Mouse (Mus musculus): ENCODE results near the gene Tshz2. TPM values are rescaled to one million over a fixed set of nuclear protein-coding genes. Genes with fewer than 3 reads are reported as not detected.

The Tshz2 gene
- polyA plus RNA-seq, 1 experiment from 2014 or later = 2.3 TPM

- no peaks in the 10 kb centered on the region for H3K4me1 ChIP-seq (ENCODE audit: control insufficient read depth, insufficient read depth, low read length)
- H3K27ac ChIP-seq (replicated peaks; ENCODE audit: low read depth, low read length) = no peak overlapping the region
- no peaks in the 10 kb centered on the region for H3K36me3 ChIP-seq (replicated peaks; ENCODE audit: control insufficient read depth, insufficient read depth, low read depth, low read length)
- ATAC-seq (replicated peaks; ENCODE audit: insufficient number of reproducible peaks, low FRiP score, low TSS enrichment, low read depth) (no peak), DNase-seq (ENCODE audit: low spot score) (no peak)
- WGBS = 47% methylated on average over 8 of the region's 8 CpGs
- no peak overlapping the region for H3K4me3 ChIP-seq (ENCODE audit: low read depth, low read length)
- H3K4me2 ChIP-seq (ENCODE audit: low read depth, low read length) = no peak overlapping the region; the same call in 1 of the 2 replicates
- H3K9ac ChIP-seq (replicated peaks; ENCODE audit: low read length) = no peak overlapping the region
- H3K27me3 ChIP-seq (ENCODE audit: control insufficient read depth, insufficient read depth, low read length) = no peaks in the 10 kb centered on the region
- no peaks in the 10 kb centered on the region for H3K9me3 ChIP-seq (replicated peaks; ENCODE audit: control insufficient read depth, low read length)
Measured at GRCm38 (mm10) chr2:169590412-169590811, 42.4 kb upstream of the Tshz2 start.

- Histone ChIP-seq H3K4me3 (ENCODE audit: low read depth, low read length) (no peak overlapping the region), H3K4me1 (ENCODE audit: control insufficient read depth, insufficient read depth, low read length) (no peaks in the 10 kb centered on the region), H3K4me2 (ENCODE audit: low read depth, low read length) (no peak overlapping the region), H3K9ac (replicated peaks; ENCODE audit: low read length) (no peak overlapping the region), H3K27me3 (ENCODE audit: control insufficient read depth, insufficient read depth, low read length) (no peaks in the 10 kb centered on the region), H3K9me3 (replicated peaks; ENCODE audit: control insufficient read depth, low read length) (no peaks in the 10 kb centered on the region), H3K27ac (replicated peaks; ENCODE audit: low read depth, low read length) (no peak overlapping the region), H3K36me3 (replicated peaks; ENCODE audit: control insufficient read depth, insufficient read depth, low read depth, low read length) (no peaks in the 10 kb centered on the region)
- no peak for DNase-seq (ENCODE audit: low spot score)
- WGBS = 86% methylated on average over 3 of the region's 3 CpGs
- ATAC-seq (replicated peaks; ENCODE audit: insufficient number of reproducible peaks, low FRiP score, low TSS enrichment, low read depth) = no peak
Measured at GRCm38 (mm10) chr2:169593742-169594141, 39.1 kb upstream of the Tshz2 start.

GRCm38 (mm10) chr2:169597357-169597756 lies 35.5 kb upstream of the Tshz2 start:
- H3K4me1 ChIP-seq (ENCODE audit: control insufficient read depth, insufficient read depth, low read length) = no peaks in the 10 kb centered on the region
- DNase-seq (ENCODE audit: low spot score) (no peak), ATAC-seq (replicated peaks; ENCODE audit: insufficient number of reproducible peaks, low FRiP score, low TSS enrichment, low read depth) (no peak)
- 72% methylated on average over 6 of the region's 6 CpGs for WGBS
- H3K4me3 ChIP-seq (ENCODE audit: low read depth, low read length) = no peak overlapping the region
- H3K27me3 ChIP-seq (ENCODE audit: control insufficient read depth, insufficient read depth, low read length) = no peaks in the 10 kb centered on the region
- no peak overlapping the region for H3K9ac ChIP-seq (replicated peaks; ENCODE audit: low read length)
- no peaks in the 10 kb centered on the region for H3K36me3 ChIP-seq (replicated peaks; ENCODE audit: control insufficient read depth, insufficient read depth, low read depth, low read length)
- H3K9me3 ChIP-seq (replicated peaks; ENCODE audit: control insufficient read depth, low read length) = no peaks in the 10 kb centered on the region
- H3K4me2 ChIP-seq (ENCODE audit: low read depth, low read length) = no peak overlapping the region
- no peak overlapping the region for H3K27ac ChIP-seq (replicated peaks; ENCODE audit: low read depth, low read length)

- DNase-seq (ENCODE audit: low spot score) = no peak
- Histone ChIP-seq H3K4me3 (ENCODE audit: low read depth, low read length) (no peak overlapping the region), H3K4me1 (ENCODE audit: control insufficient read depth, insufficient read depth, low read length) (no peaks in the 10 kb centered on the region), H3K36me3 (replicated peaks; ENCODE audit: control insufficient read depth, insufficient read depth, low read depth, low read length) (no peaks in the 10 kb centered on the region), H3K27ac (replicated peaks; ENCODE audit: low read depth, low read length) (no peak overlapping the region), H3K9ac (replicated peaks; ENCODE audit: low read length) (no peak overlapping the region), H3K9me3 (replicated peaks; ENCODE audit: control insufficient read depth, low read length) (no peaks in the 10 kb centered on the region), H3K27me3 (ENCODE audit: control insufficient read depth, insufficient read depth, low read length) (no peaks in the 10 kb centered on the region), H3K4me2 (ENCODE audit: low read depth, low read length) (no peak overlapping the region)
- no peak for ATAC-seq (replicated peaks; ENCODE audit: insufficient number of reproducible peaks, low FRiP score, low TSS enrichment, low read depth)
- WGBS = 88% methylated on average over 8 of the region's 8 CpGs
Measured at GRCm38 (mm10) chr2:169597971-169598370, 34.8 kb upstream of the Tshz2 start.

- H3K4me3 ChIP-seq (ENCODE audit: low read depth, low read length) = no peak overlapping the region
- WGBS = 90% methylated on average over 4 of the region's 4 CpGs
Measured at GRCm38 (mm10) chr2:169599591-169599990, 33.2 kb upstream of the Tshz2 start.

GRCm38 (mm10) chr2:169600163-169600562 lies 32.6 kb upstream of the Tshz2 start:
- no peaks in the 10 kb centered on the region for H3K36me3 ChIP-seq (replicated peaks; ENCODE audit: control insufficient read depth, insufficient read depth, low read depth, low read length)
- H3K4me3 ChIP-seq (ENCODE audit: low read depth, low read length) = no peak overlapping the region
- DNase-seq (ENCODE audit: low spot score) = no peak
- no peak overlapping the region for H3K9ac ChIP-seq (replicated peaks; ENCODE audit: low read length)
- H3K4me1 ChIP-seq (ENCODE audit: control insufficient read depth, insufficient read depth, low read length) = no peaks in the 10 kb centered on the region
- no peak for ATAC-seq (replicated peaks; ENCODE audit: insufficient number of reproducible peaks, low FRiP score, low TSS enrichment, low read depth)
- H3K9me3 ChIP-seq (replicated peaks; ENCODE audit: control insufficient read depth, low read length) = no peaks in the 10 kb centered on the region
- no peak overlapping the region for H3K4me2 ChIP-seq (ENCODE audit: low read depth, low read length)
- 79% methylated on average over 6 of the region's 6 CpGs for WGBS
- H3K27ac ChIP-seq (replicated peaks; ENCODE audit: low read depth, low read length) = no peak overlapping the region
- H3K27me3 ChIP-seq (ENCODE audit: control insufficient read depth, insufficient read depth, low read length) = no peaks in the 10 kb centered on the region

More at GRCm38 (mm10) chr2:169599591-169599990, 33.2 kb upstream of the Tshz2 start:
- no peak overlapping the region for H3K4me2 ChIP-seq (ENCODE audit: low read depth, low read length)
- ATAC-seq (replicated peaks; ENCODE audit: insufficient number of reproducible peaks, low FRiP score, low TSS enrichment, low read depth) = no peak
- no peak overlapping the region for H3K27ac ChIP-seq (replicated peaks; ENCODE audit: low read depth, low read length)
- no peak overlapping the region for H3K9ac ChIP-seq (replicated peaks; ENCODE audit: low read length)
- H3K36me3 ChIP-seq (replicated peaks; ENCODE audit: control insufficient read depth, insufficient read depth, low read depth, low read length) = no peaks in the 10 kb centered on the region
- no peaks in the 10 kb centered on the region for H3K4me1 ChIP-seq (ENCODE audit: control insufficient read depth, insufficient read depth, low read length)
- H3K9me3 ChIP-seq (replicated peaks; ENCODE audit: control insufficient read depth, low read length) = no peaks in the 10 kb centered on the region
- no peak for DNase-seq (ENCODE audit: low spot score)
- no peaks in the 10 kb centered on the region for H3K27me3 ChIP-seq (ENCODE audit: control insufficient read depth, insufficient read depth, low read length)

GRCm38 (mm10) chr2:169606901-169607678 lies 25.7 kb upstream of the Tshz2 start:
- no peak overlapping the region for H3K27ac ChIP-seq (replicated peaks; ENCODE audit: low read depth, low read length)
- H3K27me3 ChIP-seq (ENCODE audit: control insufficient read depth, insufficient read depth, low read length) = no peaks in the 10 kb centered on the region
- no peak for ATAC-seq (replicated peaks; ENCODE audit: insufficient number of reproducible peaks, low FRiP score, low TSS enrichment, low read depth)
- H3K9me3 ChIP-seq (replicated peaks; ENCODE audit: control insufficient read depth, low read length) = no peaks in the 10 kb centered on the region
- WGBS = 86% methylated on average over 13 of the region's 13 CpGs
- H3K4me3 ChIP-seq (ENCODE audit: low read depth, low read length) = no peak overlapping the region
- no peak for DNase-seq (ENCODE audit: low spot score)
- no peak overlapping the region for H3K4me2 ChIP-seq (ENCODE audit: low read depth, low read length)
- no peaks in the 10 kb centered on the region for H3K4me1 ChIP-seq (ENCODE audit: control insufficient read depth, insufficient read depth, low read length)
- H3K36me3 ChIP-seq (replicated peaks; ENCODE audit: control insufficient read depth, insufficient read depth, low read depth, low read length) = no peaks in the 10 kb centered on the region
- H3K9ac ChIP-seq (replicated peaks; ENCODE audit: low read length) = no peak overlapping the region

- Histone ChIP-seq H3K4me1 (ENCODE audit: control insufficient read depth, insufficient read depth, low read length) (no peaks in the 10 kb centered on the region), H3K9ac (replicated peaks; ENCODE audit: low read length) (no peak overlapping the region), H3K4me3 (ENCODE audit: low read depth, low read length) (no peak overlapping the region), H3K27ac (replicated peaks; ENCODE audit: low read depth, low read length) (no peak overlapping the region), H3K4me2 (ENCODE audit: low read depth, low read length) (no peak overlapping the region), H3K9me3 (replicated peaks; ENCODE audit: control insufficient read depth, low read length) (no peaks in the 10 kb centered on the region), H3K36me3 (replicated peaks; ENCODE audit: control insufficient read depth, insufficient read depth, low read depth, low read length) (no peaks in the 10 kb centered on the region), H3K27me3 (ENCODE audit: control insufficient read depth, insufficient read depth, low read length) (no peaks in the 10 kb centered on the region)
- DNase-seq (ENCODE audit: low spot score) = no peak
- no peak for ATAC-seq (replicated peaks; ENCODE audit: insufficient number of reproducible peaks, low FRiP score, low TSS enrichment, low read depth)
- WGBS = 28% methylated on average over 2 of the region's 2 CpGs
Measured at GRCm38 (mm10) chr2:169607787-169608186, 25.0 kb upstream of the Tshz2 start.
